ENCODE assay signal across 26 mouse cellular contexts in genomic region chr13:55252820-55253219, GRCm38 (mm10). TPM values are rescaled to one million over a fixed set of nuclear protein-coding genes. Genes with fewer than 3 reads are reported as not detected.
DNase-seq lines count a peak whose midpoint lies in the region; ATAC-seq and TF ChIP-seq lines count a peak whose summit lies in the region.
"Had no signal": no experiment of that assay in that cellular context is flagged by ENCODE, and none has a peak within 500 bp of the region (broad histone marks: within the 10 kb centered on the region; RNA-seq: fewer than 3 reads in every experiment).

No protein-coding gene starts in this region.

- peaks cover 21% of the 10 kb centered on the region; the same call in 1 of the 2 replicates for H3K79me2 ChIP-seq in liver, adult 2 months (ENCODE audit: control insufficient read depth, insufficient read depth, low read length)
- peaks cover 4% of the 10 kb centered on the region; the same call in 1 of the 2 replicates for H3K79me2 ChIP-seq in MEL (ENCODE audit: control insufficient read depth, insufficient read depth, low read length, poor library complexity)

- H3K4me3 ChIP-seq in liver, adult 2 months (ENCODE audit: insufficient read depth, low read depth, low read length): no peak overlapping the region
- no peak overlapping the region for H3K4me3 ChIP-seq in MEL (ENCODE audit: control insufficient read depth in 1 of 2, insufficient read depth in 1 of 2, low read depth in 2 of 2, low read length in 2 of 2)
- H3K4me3 ChIP-seq in forebrain, embryonic 11.5 days (ENCODE audit: low read depth, low read length): no peak overlapping the region
- H3K4me3 ChIP-seq: embryonic facial prominence, embryonic 12.5 days; forebrain, embryonic 15.5 days; gastrocnemius, adult 2 months; layer of hippocampus, adult 2 months; left cerebral cortex, adult 2 months; limb, embryonic 12.5 days; lung, embryonic 15.5 days; midbrain, embryonic 10.5 days; midbrain, embryonic 15.5 days; neural tube, embryonic 15.5 days; stomach, embryonic 15.5 days had no signal

- no peak overlapping the region for H3K9ac ChIP-seq in liver, adult 2 months (ENCODE audit: low read depth, low read length)
- H3K9ac ChIP-seq in MEL (ENCODE audit: control insufficient read depth, low read depth, low read length, poor library complexity, severe bottlenecking): no peak overlapping the region
- no peak overlapping the region for H3K9ac ChIP-seq in forebrain, embryonic 11.5 days (ENCODE audit: low read length)
- H3K9ac ChIP-seq: embryonic facial prominence, embryonic 12.5 days; forebrain, embryonic 15.5 days; limb, embryonic 12.5 days; liver, embryonic 14.5 days; lung, embryonic 15.5 days; midbrain, embryonic 15.5 days; neural tube, embryonic 15.5 days; stomach, embryonic 15.5 days had no signal

- no peaks in the 10 kb centered on the region for H3K9me3 ChIP-seq in MEL (replicated peaks; ENCODE audit: insufficient read depth, low read length)
- H3K9me3 ChIP-seq in forebrain, embryonic 11.5 days (ENCODE audit: control insufficient read depth, low read length): no peaks in the 10 kb centered on the region
- H3K9me3 ChIP-seq: embryonic facial prominence, embryonic 12.5 days; forebrain, embryonic 15.5 days; limb, embryonic 12.5 days; lung, embryonic 15.5 days; midbrain, embryonic 10.5 days; midbrain, embryonic 15.5 days; neural tube, embryonic 15.5 days; stomach, embryonic 15.5 days had no signal

- H3K4me2 ChIP-seq in forebrain, embryonic 11.5 days (ENCODE audit: low read depth, low read length, severe bottlenecking): no peak overlapping the region
- H3K4me2 ChIP-seq: embryonic facial prominence, embryonic 12.5 days; forebrain, embryonic 15.5 days; limb, embryonic 12.5 days; lung, embryonic 15.5 days; midbrain, embryonic 15.5 days; neural tube, embryonic 15.5 days; stomach, embryonic 15.5 days had no signal

- H3K4me1 ChIP-seq in liver, adult 2 months (ENCODE audit: control insufficient read depth, insufficient read depth, low read length): peaks cover 12% of the 10 kb centered on the region
- H3K4me1 ChIP-seq in MEL (ENCODE audit: control insufficient read depth in 1 of 2, insufficient read depth in 2 of 2, low read length in 2 of 2): no peaks in the 10 kb centered on the region; a peak in 3 of 4 replicates
- no peaks in the 10 kb centered on the region for H3K4me1 ChIP-seq in forebrain, embryonic 11.5 days (replicated peaks; ENCODE audit: control insufficient read depth, insufficient read depth, low read length)
- H3K4me1 ChIP-seq: embryonic facial prominence, embryonic 12.5 days; limb, embryonic 12.5 days; lung, embryonic 15.5 days; midbrain, embryonic 10.5 days; stomach, embryonic 15.5 days had no signal

- peak; percentile 48 for DNase-seq in kidney, adult 11 months
- no peak for DNase-seq in kidney, postnatal 4 days
- DNase-seq in liver, adult 2 months (ENCODE audit: extremely low read depth, low read depth, low spot score): peak; percentile 86
- no peak for DNase-seq in liver
- no peak for DNase-seq in MEL (ENCODE audit: low read depth, low spot score)
- DNase-seq in kidney, postnatal 36 days: peak; percentile 50 to 71
- no peak for DNase-seq in forebrain, embryonic 11.5 days (ENCODE audit: low spot score)
- DNase-seq in adrenal gland, postnatal 36 days: no peak
- DNase-seq: adrenal gland, postnatal 10 days; cerebellum, adult 11-12 months; cerebellum, adult 9-11 months; embryo, embryonic 11 days; gastrocnemius, adult 2 months; right cerebral cortex, postnatal 25 days had no signal

- TF ChIP-seq CTCF in liver, adult 2 months (IDR thresholded peaks at IDR 0.05; ENCODE audit: low read depth, low read length): no peak
- no peak for TF ChIP-seq CTCF in MEL (IDR thresholded peaks at IDR 0.05 in 2 of 3, conservative IDR thresholded peaks at IDR 0.05 in 1 of 3; ENCODE audit: control insufficient read depth in 1 of 3, insufficient read depth in 1 of 3, low read depth in 2 of 3, low read length in 3 of 3, poor library complexity in 1 of 3, severe bottlenecking in 1 of 3)

- no peak for ATAC-seq in forebrain, embryonic 11.5 days (replicated peaks; ENCODE audit: low FRiP score)
- ATAC-seq: forebrain, embryonic 15.5 days; hindbrain, embryonic 16.5 days; midbrain, embryonic 15.5 days had no signal

- H3K27me3 ChIP-seq in liver, adult 2 months (ENCODE audit: control insufficient read depth, insufficient read depth, low read length): no peaks in the 10 kb centered on the region
- no peaks in the 10 kb centered on the region for H3K27me3 ChIP-seq in MEL (ENCODE audit: control insufficient read depth in 1 of 2, insufficient read depth in 2 of 2, low read length in 2 of 2)
- H3K27me3 ChIP-seq in forebrain, embryonic 11.5 days (ENCODE audit: control insufficient read depth, insufficient read depth, low read length): no peaks in the 10 kb centered on the region
- H3K27me3 ChIP-seq: embryonic facial prominence, embryonic 12.5 days; forebrain, embryonic 15.5 days; limb, embryonic 12.5 days; lung, embryonic 15.5 days; midbrain, embryonic 15.5 days; neural tube, embryonic 15.5 days; stomach, embryonic 15.5 days had no signal

- no peak for TF ChIP-seq POLR2A in liver, adult 2 months (IDR thresholded peaks at IDR 0.05; ENCODE audit: extremely low read depth, insufficient read depth, low read length)
- no peak for TF ChIP-seq POLR2A in MEL (IDR thresholded peaks at IDR 0.05; ENCODE audit: control insufficient read depth in 1 of 2, insufficient read depth in 1 of 2, low read depth in 1 of 2, low read length in 2 of 2, poor library complexity in 1 of 2)

- WGBS in liver, adult 2 months: 35% methylated on average over 4 of the region's 4 CpGs
- 94% methylated on average over 4 of the region's 4 CpGs for WGBS in forebrain, embryonic 11.5 days

- peaks cover 16% of the 10 kb centered on the region for H3K36me3 ChIP-seq in liver, adult 2 months (ENCODE audit: control insufficient read depth, insufficient read depth, low read length)
- peaks cover 0 to 7% of the 10 kb centered on the region in 2 experiments; a peak in 3 of 4 replicates for H3K36me3 ChIP-seq in MEL (ENCODE audit: control insufficient read depth in 1 of 2, insufficient read depth in 2 of 2, low read length in 2 of 2)
- H3K36me3 ChIP-seq in forebrain, embryonic 11.5 days (ENCODE audit: control insufficient read depth, insufficient read depth, low read length): no peaks in the 10 kb centered on the region; the same call in 1 of the 2 replicates

- TF ChIP-seq RAD21 in MEL (IDR thresholded peaks at IDR 0.05; ENCODE audit: low read depth, low read length): no peak

- no peak for TF ChIP-seq EP300 in MEL (IDR thresholded peaks at IDR 0.05; ENCODE audit: low read depth in 1 of 2, low read length in 2 of 2)

- H3K27ac ChIP-seq in liver, adult 2 months (replicated peaks; ENCODE audit: insufficient read depth, low read depth, low read length): peak overlapping the region; percentile 42
- H3K27ac ChIP-seq in MEL (ENCODE audit: control insufficient read depth, low read depth, low read length): no peak overlapping the region
- no peak overlapping the region for H3K27ac ChIP-seq in forebrain, embryonic 11.5 days (ENCODE audit: low read depth, low read length)
- H3K27ac ChIP-seq: embryonic facial prominence, embryonic 12.5 days; forebrain, embryonic 15.5 days; gastrocnemius, adult 2 months; layer of hippocampus, adult 2 months; left cerebral cortex, adult 2 months; limb, embryonic 12.5 days; liver, embryonic 14.5 days; lung, embryonic 15.5 days; midbrain, embryonic 10.5 days; midbrain, embryonic 15.5 days; neural tube, embryonic 15.5 days; stomach, embryonic 15.5 days had no signal

TF ChIP-seq in MEL, 35 proteins besides CTCF, POLR2A, EP300 and RAD21:
- TF ChIP-seq ELF1 (IDR thresholded peaks at IDR 0.05; ENCODE audit: low read depth, low read length): no peak
- TF ChIP-seq TCF12 (IDR thresholded peaks at IDR 0.05; ENCODE audit: low read depth, low read length): no peak
- TF ChIP-seq CHD2 (IDR thresholded peaks at IDR 0.05; ENCODE audit: low read length): no peak
- TF ChIP-seq USF1 (IDR thresholded peaks at IDR 0.05; ENCODE audit: low read depth, low read length): no peak
- TF ChIP-seq RCOR1 (IDR thresholded peaks at IDR 0.05; ENCODE audit: low read depth, low read length): no peak
- no peak for TF ChIP-seq MYB (IDR thresholded peaks at IDR 0.05; ENCODE audit: low read depth, low read length)
- TF ChIP-seq SMC3 (IDR thresholded peaks at IDR 0.05; ENCODE audit: low read depth, low read length): no peak
- TF ChIP-seq ZNF384 (IDR thresholded peaks at IDR 0.05; ENCODE audit: low read depth, low read length): 0 out of 2 replicates have a peak, but pooled peaks have one; percentile 11

RNA-seq across cellular contexts. Expression of gene Nsd1, which starts 43.2 kb away (rescaled TPM):
- total RNA-seq in liver, adult 2 months (2014; rRNA removed): 45.4 TPM in 2 replicates
- 8.0 and 8.9 TPM in 2 replicates for polyA plus RNA-seq in liver, adult 2 months (2012; rRNA removed)
- 10.0 and 13.3 TPM in 2 replicates for total RNA-seq in MEL (2012; rRNA removed)
- polyA plus RNA-seq in MEL (2012; ENCODE audit: insufficient read depth in 1 of 2, insufficient read length in 2 of 2, low read depth in 1 of 2, low replicate concordance in 2 of 2, missing spikeins in 1 of 2): 10 to 100 TPM in 1 of 2 experiments, 1 to 10 TPM in 1; 6.3 to 59.3 TPM
- 69.6 and 79.3 TPM in 2 replicates for polyA plus RNA-seq in forebrain, embryonic 11.5 days (2014; fragmentation: Nextera tagmentation; extraction: Ambion mirVana)
- total RNA-seq in adrenal gland, postnatal 36 days (2021): 100 to 1,000 TPM; 103 to 115 TPM

Comparison
In these comparisons a context has a peak if more than half of its experiments do, and no peak if none do; other contexts are left out.
1. DNase-seq: peak in kidney, adult 11 months (single experiment), liver, adult 2 months (single experiment) and kidney, postnatal 36 days (2 of 2); none in kidney, postnatal 4 days (0 of 2), liver (single experiment), MEL (single experiment), forebrain, embryonic 11.5 days (single experiment) and adrenal gland, postnatal 36 days (0 of 2).